ENCODE assay signal across 25 mouse cellular contexts in the genomic region with DNA sequence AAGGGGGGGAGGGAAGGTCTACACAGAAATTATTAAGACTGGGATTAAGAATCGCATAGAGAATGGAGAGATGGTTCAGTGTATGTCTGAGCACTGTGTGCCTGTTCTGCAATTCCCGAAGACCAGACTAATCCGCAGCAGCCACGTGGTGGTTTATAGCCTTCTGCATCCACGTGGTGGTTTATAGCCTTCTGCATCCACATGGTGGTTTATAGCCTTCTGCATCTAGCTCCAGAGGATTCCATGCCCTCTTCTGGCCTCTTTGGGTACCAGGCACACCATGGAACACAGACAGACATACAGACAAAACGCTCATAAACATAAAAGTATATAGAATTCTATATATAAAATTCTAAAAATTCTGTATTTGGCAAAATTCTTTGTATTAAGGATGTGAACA.
"Had no signal": no experiment of that assay in that cellular context is flagged by ENCODE, and none has a peak within 500 bp of the region (broad histone marks: within the 10 kb centered on the region; RNA-seq: fewer than 3 reads in every experiment).

No protein-coding gene starts in this region.

- H3K4me3 ChIP-seq: heart, adult 2 months; heart, embryonic 13.5 days; heart, embryonic 15.5 days; hindbrain, embryonic 13.5 days; hindbrain, embryonic 15.5 days; layer of hippocampus, adult 2 months; left cerebral cortex, adult 2 months; limb, embryonic 12.5 days; liver, embryonic 13.5 days; liver, embryonic 15.5 days had no signal

- DNase-seq: forebrain, postnatal 0 days; gastrocnemius, postnatal 14 days; gastrocnemius, postnatal 36 days; heart, adult 11 months; heart, adult 2 months; heart, postnatal 14 days; heart, postnatal 36 days; kidney, adult 18-20 months; kidney, adult 8-10 months; kidney, postnatal 10 days; kidney, postnatal 25 days; kidney, postnatal 4 days; liver; liver, embryonic 13.5 days had no signal

- H3K27ac ChIP-seq: heart, adult 2 months; heart, embryonic 13.5 days; heart, embryonic 15.5 days; hindbrain, embryonic 13.5 days; hindbrain, embryonic 15.5 days; hindbrain, postnatal 0 days; layer of hippocampus, adult 2 months; left cerebral cortex, adult 2 months; limb, embryonic 12.5 days; liver, embryonic 13.5 days; liver, embryonic 15.5 days had no signal

- H3K9ac ChIP-seq: forebrain, postnatal 0 days; heart, embryonic 13.5 days; heart, embryonic 15.5 days; hindbrain, embryonic 13.5 days; hindbrain, embryonic 15.5 days; limb, embryonic 12.5 days; liver, embryonic 13.5 days; liver, embryonic 15.5 days had no signal

- H3K36me3 ChIP-seq: heart, embryonic 13.5 days; heart, embryonic 15.5 days; hindbrain, embryonic 13.5 days; hindbrain, embryonic 15.5 days; limb, embryonic 12.5 days; liver, embryonic 13.5 days; liver, embryonic 15.5 days had no signal

- ATAC-seq: forebrain, postnatal 0 days; hindbrain, postnatal 0 days had no signal

- H3K4me2 ChIP-seq: heart, embryonic 11.5 days; heart, embryonic 13.5 days; heart, embryonic 15.5 days; hindbrain, embryonic 13.5 days; hindbrain, embryonic 15.5 days; limb, embryonic 12.5 days; liver, embryonic 11.5 days; liver, embryonic 13.5 days; liver, embryonic 15.5 days had no signal

- H3K4me1 ChIP-seq: hindbrain, embryonic 13.5 days; hindbrain, embryonic 15.5 days; limb, embryonic 12.5 days; liver, embryonic 13.5 days; liver, embryonic 15.5 days had no signal

- H3K9me3 ChIP-seq: heart, embryonic 13.5 days; heart, embryonic 15.5 days; hindbrain, embryonic 13.5 days; hindbrain, embryonic 15.5 days; limb, embryonic 12.5 days; liver, embryonic 13.5 days; liver, embryonic 15.5 days had no signal
